13 mouse cellular contexts compared by ENCODE assay signal in the genomic region with DNA sequence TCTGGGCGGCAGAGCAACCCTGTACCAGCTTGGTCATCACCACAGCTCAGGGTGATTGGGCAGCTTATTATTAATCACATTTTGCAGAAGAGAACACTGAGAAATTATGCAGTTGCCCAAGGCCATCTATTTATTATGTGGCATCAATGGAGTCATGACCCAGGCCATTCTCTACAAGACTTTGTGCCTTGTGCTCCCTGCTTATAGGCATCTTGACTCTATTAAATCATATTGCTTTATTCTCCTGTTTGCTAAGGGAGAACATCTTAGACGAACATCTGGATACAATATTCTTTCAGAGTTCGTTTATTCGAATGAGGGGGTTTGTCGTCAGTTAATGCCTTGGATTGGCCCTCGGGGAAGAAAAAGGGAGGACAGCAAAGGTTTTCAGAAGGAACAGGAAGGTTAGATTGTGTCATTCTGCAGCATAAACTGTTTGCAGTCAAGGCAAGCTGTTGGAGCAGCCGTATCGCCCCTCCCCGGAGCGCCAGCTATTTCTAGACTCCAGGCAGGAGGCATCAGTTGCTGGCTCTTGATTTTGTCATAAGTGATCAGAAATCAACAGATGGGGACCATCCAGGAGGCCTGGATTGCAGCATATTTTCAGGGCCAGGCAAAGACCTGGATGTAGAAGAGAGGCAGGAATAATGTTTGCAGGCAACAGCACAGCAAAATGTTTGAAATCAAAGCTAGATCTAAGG.
DNase-seq lines count a peak whose midpoint lies in the region; ATAC-seq and TF ChIP-seq lines count a peak whose summit lies in the region.
"Had no signal": no experiment of that assay in that cellular context is flagged by ENCODE, and none has a peak within 500 bp of the region (broad histone marks: within the 10 kb centered on the region; RNA-seq: fewer than 3 reads in every experiment).

No protein-coding gene starts in this region.

- peak; percentile 28 for DNase-seq in lung, postnatal 0 days (ENCODE audit: low spot score)
- DNase-seq in lung, adult 18-20 months = no peak
- peak; percentile 84 to 88 for DNase-seq in cerebellum, postnatal 14 days
- DNase-seq in hindbrain, postnatal 0 days (ENCODE audit: low spot score) = peak; percentile 65
- DNase-seq in lung, postnatal 14 days = peak; percentile 7
- no peak for DNase-seq in ovary, postnatal 36 days (ENCODE audit: low spot score)
- no peak for DNase-seq in stomach, postnatal 0 days (ENCODE audit: low spot score)
- DNase-seq: adrenal gland, adult 2 months; liver; thymus, adult 2 months had no signal

- no peaks in the 10 kb centered on the region for H3K9me3 ChIP-seq in lung, postnatal 0 days (ENCODE audit: low read length)
- H3K9me3 ChIP-seq in hindbrain, postnatal 0 days (ENCODE audit: low read length) = no peaks in the 10 kb centered on the region
- H3K9me3 ChIP-seq in stomach, postnatal 0 days (ENCODE audit: control insufficient read depth, low read length) = no peaks in the 10 kb centered on the region
- H3K9me3 ChIP-seq: midbrain, embryonic 13.5 days had no signal

- WGBS in lung, postnatal 0 days = 57% methylated on average over 10 of the region's 10 CpGs
- WGBS in hindbrain, postnatal 0 days = 55% methylated on average over 10 of the region's 10 CpGs
- 53% methylated on average over 10 of the region's 10 CpGs for WGBS in stomach, postnatal 0 days

- no peak for TF ChIP-seq CTCF in lung, postnatal 0 days (IDR thresholded peaks at IDR 0.05)
- TF ChIP-seq CTCF in hindbrain, postnatal 0 days (IDR thresholded peaks at IDR 0.05; ENCODE audit: low read depth) = no peak
- no peak for TF ChIP-seq CTCF in stomach, postnatal 0 days (IDR thresholded peaks at IDR 0.05; ENCODE audit: low read depth)

- no peaks in the 10 kb centered on the region for H3K36me3 ChIP-seq in lung, postnatal 0 days (ENCODE audit: insufficient read depth, low read length)
- no peaks in the 10 kb centered on the region for H3K36me3 ChIP-seq in hindbrain, postnatal 0 days (ENCODE audit: insufficient read depth, low read length)
- no peaks in the 10 kb centered on the region for H3K36me3 ChIP-seq in stomach, postnatal 0 days (ENCODE audit: control insufficient read depth, insufficient read depth, low read length)
- H3K36me3 ChIP-seq: midbrain, embryonic 13.5 days had no signal

- no peak overlapping the region for H3K4me2 ChIP-seq in lung, postnatal 0 days (replicated peaks; ENCODE audit: low read depth, low read length)
- H3K4me2 ChIP-seq in hindbrain, postnatal 0 days (ENCODE audit: low read depth, low read length) = no peak overlapping the region
- H3K4me2 ChIP-seq in stomach, postnatal 0 days (replicated peaks; ENCODE audit: low read depth) = no peak overlapping the region
- H3K4me2 ChIP-seq: midbrain, embryonic 13.5 days had no signal

- no peak overlapping the region for H3K9ac ChIP-seq in lung, postnatal 0 days (replicated peaks; ENCODE audit: low read depth)
- H3K9ac ChIP-seq in hindbrain, postnatal 0 days (replicated peaks; ENCODE audit: low read length) = no peak overlapping the region
- no peak overlapping the region for H3K9ac ChIP-seq in stomach, postnatal 0 days (ENCODE audit: low read length)
- H3K9ac ChIP-seq: midbrain, embryonic 13.5 days had no signal

- H3K27me3 ChIP-seq in lung, postnatal 0 days (replicated peaks; ENCODE audit: insufficient read depth, low read length) = no peaks in the 10 kb centered on the region
- H3K27me3 ChIP-seq in hindbrain, postnatal 0 days (ENCODE audit: insufficient read depth, low read length) = no peaks in the 10 kb centered on the region
- no peaks in the 10 kb centered on the region for H3K27me3 ChIP-seq in stomach, postnatal 0 days (ENCODE audit: control insufficient read depth, insufficient read depth, low read length)
- H3K27me3 ChIP-seq: midbrain, embryonic 13.5 days had no signal

- H3K4me1 ChIP-seq in lung, postnatal 0 days (ENCODE audit: insufficient read depth, low read depth, low read length) = no peaks in the 10 kb centered on the region
- H3K4me1 ChIP-seq in hindbrain, postnatal 0 days (ENCODE audit: insufficient read depth, low read length) = no peaks in the 10 kb centered on the region
- H3K4me1 ChIP-seq in stomach, postnatal 0 days (replicated peaks; ENCODE audit: control insufficient read depth, insufficient read depth) = no peaks in the 10 kb centered on the region

- H3K4me3 ChIP-seq in lung, postnatal 0 days (ENCODE audit: low read depth, low read length) = no peak overlapping the region
- H3K4me3 ChIP-seq in hindbrain, postnatal 0 days (ENCODE audit: low read length) = no peak overlapping the region
- no peak overlapping the region for H3K4me3 ChIP-seq in stomach, postnatal 0 days (ENCODE audit: low read depth, low read length)
- H3K4me3 ChIP-seq: erythroblast, embryonic 14.5 days; midbrain, embryonic 13.5 days had no signal

- peak; percentile 25; the same call in 1 of the 2 replicates for ATAC-seq in lung, postnatal 0 days
- no peak for ATAC-seq in hindbrain, postnatal 0 days
- ATAC-seq in stomach, postnatal 0 days (ENCODE audit: low FRiP score, low TSS enrichment) = no peak
- ATAC-seq: intestine, postnatal 0 days; midbrain, embryonic 13.5 days had no signal

- TF ChIP-seq EP300 in lung, postnatal 0 days (IDR thresholded peaks at IDR 0.05) = no peak
- no peak for TF ChIP-seq EP300 in stomach, postnatal 0 days (optimal IDR thresholded peaks at IDR 0.05)

- H3K27ac ChIP-seq in lung, postnatal 0 days (ENCODE audit: low read length) = no peak overlapping the region
- no peak overlapping the region for H3K27ac ChIP-seq in hindbrain, postnatal 0 days
- H3K27ac ChIP-seq in stomach, postnatal 0 days (replicated peaks) = no peak overlapping the region
- H3K27ac ChIP-seq: midbrain, embryonic 13.5 days had no signal

Comparison
In these comparisons a context has a peak if more than half of its experiments do, and no peak if none do; other contexts are left out.
1. DNase-seq: peak in lung, postnatal 0 days (single experiment), cerebellum, postnatal 14 days (2 of 2), hindbrain, postnatal 0 days (single experiment) and lung, postnatal 14 days (single experiment); none in lung, adult 18-20 months (0 of 2), ovary, postnatal 36 days (single experiment) and stomach, postnatal 0 days (single experiment).